ENCODE assay signal across 21 mouse cellular contexts in the genomic region with DNA sequence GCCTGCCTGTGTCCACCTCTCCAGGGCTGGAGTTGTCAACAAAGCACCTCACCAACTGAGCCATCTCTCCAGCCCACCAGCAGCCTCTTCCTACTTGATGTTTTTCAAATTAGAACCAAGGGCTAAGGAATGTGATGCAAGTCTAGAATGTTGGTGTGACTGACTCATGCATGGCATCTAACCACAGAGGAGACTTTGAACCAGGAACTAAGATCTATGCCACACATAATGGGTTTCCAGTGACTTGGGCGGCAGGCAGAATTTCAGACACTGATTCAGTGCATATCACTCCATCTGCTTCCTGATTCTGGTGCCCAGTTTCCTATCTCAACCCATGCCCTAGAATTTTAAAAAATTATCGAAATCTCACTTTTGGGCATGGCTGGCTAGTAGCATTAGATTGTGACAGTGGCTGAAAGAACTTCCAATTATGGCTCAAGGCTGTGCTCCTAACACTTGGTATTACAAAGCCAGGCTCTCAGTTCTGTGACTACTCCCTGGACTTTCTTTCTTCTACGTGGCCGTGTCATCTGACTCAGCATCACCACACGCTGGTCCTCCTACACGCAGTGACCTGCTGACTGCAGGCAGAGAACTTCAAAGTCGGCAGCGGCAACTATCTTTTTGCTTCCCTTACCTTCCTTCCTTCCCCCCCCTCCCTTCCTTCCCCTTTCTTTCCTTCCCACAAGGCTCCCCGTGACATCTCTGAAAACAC.
DNase-seq lines count a peak whose midpoint lies in the region; ATAC-seq and TF ChIP-seq lines count a peak whose summit lies in the region.
"Had no signal": no experiment of that assay in that cellular context is flagged by ENCODE, and none has a peak within 500 bp of the region (broad histone marks: within the 10 kb centered on the region; RNA-seq: fewer than 3 reads in every experiment).

No protein-coding gene starts in this region.

- H3K27me3 ChIP-seq in intestine, embryonic 14.5 days (replicated peaks; ENCODE audit: control insufficient read depth, insufficient read depth, low read length), result no peaks in the 10 kb centered on the region
- no peaks in the 10 kb centered on the region for H3K27me3 ChIP-seq in small intestine, adult 2 months (ENCODE audit: control insufficient read depth, insufficient read depth, low read length)
- no peaks in the 10 kb centered on the region for H3K27me3 ChIP-seq in midbrain, embryonic 15.5 days (replicated peaks)
- H3K27me3 ChIP-seq: kidney, embryonic 15.5 days; limb, embryonic 15.5 days had no signal

- no peak for TF ChIP-seq POLR2A in small intestine, adult 2 months (IDR thresholded peaks at IDR 0.05; ENCODE audit: low read depth, low read length)

- no peak for TF ChIP-seq CTCF in small intestine, adult 2 months (IDR thresholded peaks at IDR 0.05; ENCODE audit: extremely low read depth, insufficient read length, insufficient replicate concordance, low read depth, low read length)

- WGBS in intestine, embryonic 14.5 days, result 85% methylated on average over 9 of the region's 9 CpGs
- WGBS in small intestine, adult 2 months, result 40% methylated on average over 9 of the region's 9 CpGs
- WGBS in midbrain, embryonic 15.5 days, result 83% methylated on average over 9 of the region's 9 CpGs

- H3K4me3 ChIP-seq in intestine, embryonic 14.5 days (ENCODE audit: low read depth, low read length), result no peak overlapping the region
- no peak overlapping the region for H3K4me3 ChIP-seq in small intestine, adult 2 months (ENCODE audit: low read depth, low read length)
- no peak overlapping the region for H3K4me3 ChIP-seq in midbrain, embryonic 15.5 days
- H3K4me3 ChIP-seq: forebrain, embryonic 10.5 days; kidney, embryonic 15.5 days; limb, embryonic 15.5 days had no signal

- H3K4me1 ChIP-seq in intestine, embryonic 14.5 days (replicated peaks; ENCODE audit: control insufficient read depth, insufficient read depth, low read length), result peaks cover 7% of the 10 kb centered on the region; the same call in 1 of the 2 replicates
- peaks cover 10% of the 10 kb centered on the region; the same call in 1 of the 2 replicates for H3K4me1 ChIP-seq in small intestine, adult 2 months (ENCODE audit: control insufficient read depth, insufficient read depth, insufficient read length, low read length)
- H3K4me1 ChIP-seq in midbrain, embryonic 15.5 days, result peaks cover 11% of the 10 kb centered on the region

- no peaks in the 10 kb centered on the region for H3K9me3 ChIP-seq in intestine, embryonic 14.5 days (ENCODE audit: control insufficient read depth, low read length)
- no peaks in the 10 kb centered on the region for H3K9me3 ChIP-seq in midbrain, embryonic 15.5 days
- H3K9me3 ChIP-seq: forebrain, embryonic 10.5 days; kidney, embryonic 15.5 days; limb, embryonic 15.5 days had no signal

- no peaks in the 10 kb centered on the region for H3K36me3 ChIP-seq in intestine, embryonic 14.5 days (ENCODE audit: control insufficient read depth, insufficient read depth, low read length)
- no peaks in the 10 kb centered on the region for H3K36me3 ChIP-seq in small intestine, adult 2 months (ENCODE audit: control insufficient read depth, insufficient read depth, low read length)
- no peaks in the 10 kb centered on the region for H3K36me3 ChIP-seq in midbrain, embryonic 15.5 days (replicated peaks)
- H3K36me3 ChIP-seq: forebrain, embryonic 10.5 days; kidney, embryonic 15.5 days; limb, embryonic 15.5 days had no signal

- no peak overlapping the region for H3K27ac ChIP-seq in intestine, embryonic 14.5 days (ENCODE audit: low read depth)
- peak overlapping the region; percentile 50; the same call in 1 of the 2 replicates for H3K27ac ChIP-seq in small intestine, adult 2 months (ENCODE audit: insufficient read depth, low read depth, low read length)
- H3K27ac ChIP-seq in midbrain, embryonic 15.5 days, result no peak overlapping the region
- H3K27ac ChIP-seq: forebrain, embryonic 10.5 days; hindbrain, postnatal 0 days; kidney, embryonic 15.5 days; limb, embryonic 15.5 days had no signal

- no peak for ATAC-seq in intestine, embryonic 14.5 days (replicated peaks; ENCODE audit: low FRiP score, low TSS enrichment, low read depth)
- no peak for ATAC-seq in midbrain, embryonic 15.5 days (replicated peaks)
- ATAC-seq: hindbrain, postnatal 0 days had no signal

- no peak overlapping the region for H3K9ac ChIP-seq in intestine, embryonic 14.5 days (ENCODE audit: low read length)
- H3K9ac ChIP-seq in midbrain, embryonic 15.5 days, result no peak overlapping the region
- H3K9ac ChIP-seq: kidney, embryonic 15.5 days; limb, embryonic 15.5 days had no signal

- DNase-seq in lung, postnatal 36 days, result peak; percentile 22
- no peak for DNase-seq in lung, postnatal 4 days
- DNase-seq in Muller cell, postnatal 12 days (ENCODE audit: inconsistent ontology term), result peak; percentile 75
- peak; percentile 44 for DNase-seq in intestine, embryonic 14.5 days (ENCODE audit: low spot score)
- DNase-seq in cerebellum, postnatal 10 days, result no peak
- DNase-seq: adrenal gland, adult 2 months; cerebellum, adult 2 months; gastrocnemius, postnatal 10 days; heart, postnatal 10 days; layer of hippocampus, postnatal 36 days; lung, postnatal 14 days; midbrain, embryonic 14.5 days; retina, postnatal 1 day; right cerebral cortex, postnatal 4 days; thymus, adult 18-20 months had no signal

- H3K4me2 ChIP-seq in intestine, embryonic 14.5 days (ENCODE audit: low read length), result no peak overlapping the region
- H3K4me2 ChIP-seq in midbrain, embryonic 15.5 days, result no peak overlapping the region
- H3K4me2 ChIP-seq: kidney, embryonic 15.5 days; limb, embryonic 15.5 days had no signal

Comparison
In these comparisons a context has a peak if more than half of its experiments do, and no peak if none do; other contexts are left out.
1. DNase-seq: peak in lung, postnatal 36 days (single experiment), Muller cell, postnatal 12 days (single experiment) and intestine, embryonic 14.5 days (single experiment); none in lung, postnatal 4 days (0 of 2) and cerebellum, postnatal 10 days (0 of 2).